Mouse (Mus musculus) mesoderm, embryonic 11.5 days (tissue): ENCODE measurements at regions not wholly inside any gene's neighbourhood (a gene's known extent, or its start where the extent isn't known, plus 50 kb on each side); places are given as distances from the start of the nearest gene placed in this dataset.

Experiments
- DNase-seq: peaks from one replicate; pipeline ENCODE4 v3.0.0-alpha.2; 2012; ENCODE audit warnings: low read depth, low spot score

DNA sequence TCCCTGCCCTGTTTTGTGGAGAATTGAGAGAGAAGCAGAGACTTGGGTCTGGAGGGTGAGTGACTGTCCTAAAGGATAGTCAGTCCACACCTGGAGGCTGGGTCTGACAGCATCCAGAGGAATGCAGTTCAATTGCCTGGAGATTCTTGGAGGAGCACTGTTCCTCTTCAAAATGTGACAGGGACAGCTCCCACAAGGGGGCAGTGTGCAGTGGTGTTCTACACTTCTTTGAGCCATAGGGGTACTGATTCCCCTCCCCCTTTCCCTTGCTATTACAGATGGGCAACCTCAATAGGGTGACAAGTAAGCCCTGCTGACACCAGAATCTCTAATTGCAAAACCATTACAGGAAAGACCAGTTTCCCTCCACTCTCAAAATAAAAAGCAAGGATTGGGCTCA lies 63.7 kb upstream of the Gm773 start:
- DNase-seq: peak; percentile 10

GRCm38 (mm10) chrX:56274170-56274569 lies 61.5 kb upstream of the Gm773 start:
- DNase-seq: peak; percentile 12

GRCm38 (mm10) chrX:56269706-56270105 lies 57.0 kb upstream of the Gm773 start:
- DNase-seq: no peak
